In genomic region chr3:54357561-54357960, GRCm38 (mm10) we compare ENCODE assay signal across 9 mouse cellular contexts. TPM values are rescaled to one million over a fixed set of nuclear protein-coding genes. Genes with fewer than 3 reads are reported as not detected.
A peak's percentile ranks its signal among the peaks of the same experiment; 100 is the strongest.
DNase-seq lines count a peak whose midpoint lies in the region; ATAC-seq lines count a peak whose summit lies in the region.
"Had no signal": no experiment of that assay in that cellular context is flagged by ENCODE, and none has a peak within 500 bp of the region (broad histone marks: within the 10 kb centered on the region; RNA-seq: fewer than 3 reads in every experiment).

No protein-coding gene starts in this region.

- no peaks in the 10 kb centered on the region for H3K27me3 ChIP-seq in kidney, embryonic 14.5 days (ENCODE audit: control insufficient read depth, insufficient read depth, low read length)
- H3K27me3 ChIP-seq in hindbrain, embryonic 15.5 days = no peaks in the 10 kb centered on the region
- H3K27me3 ChIP-seq: megakaryocyte, embryonic 14.5 days had no signal

- no peaks in the 10 kb centered on the region for H3K9me3 ChIP-seq in kidney, embryonic 14.5 days (ENCODE audit: control insufficient read depth, low read length)
- H3K9me3 ChIP-seq in hindbrain, embryonic 15.5 days = no peaks in the 10 kb centered on the region
- H3K9me3 ChIP-seq: megakaryocyte, embryonic 14.5 days had no signal

- H3K27ac ChIP-seq in kidney, embryonic 14.5 days (ENCODE audit: low read depth, low read length) = no peak overlapping the region
- no peak overlapping the region for H3K27ac ChIP-seq in hindbrain, embryonic 15.5 days (replicated peaks)

- WGBS in kidney, embryonic 14.5 days = 65% methylated on average over 3 of the region's 3 CpGs
- 65% methylated on average over 3 of the region's 3 CpGs for WGBS in hindbrain, embryonic 15.5 days

- no peak overlapping the region for H3K9ac ChIP-seq in kidney, embryonic 14.5 days (ENCODE audit: low read depth, low read length)
- no peak overlapping the region for H3K9ac ChIP-seq in hindbrain, embryonic 15.5 days

- H3K36me3 ChIP-seq in kidney, embryonic 14.5 days (ENCODE audit: control insufficient read depth, insufficient read depth, low read length) = no peaks in the 10 kb centered on the region
- H3K36me3 ChIP-seq in hindbrain, embryonic 15.5 days = no peaks in the 10 kb centered on the region

- peak; percentile 5 for DNase-seq in kidney, adult 9 months
- DNase-seq in CD4-positive helper T cell, adult 2 months (ENCODE audit: low read depth, low spot score) = peak; percentile 29
- DNase-seq in Muller cell, postnatal 12 days (ENCODE audit: inconsistent ontology term) = peak; percentile 34
- DNase-seq in ovary, adult 18-20 months (ENCODE audit: low spot score) = no peak
- no peak for DNase-seq in testis, postnatal 14 days (ENCODE audit: low spot score)
- no peak for DNase-seq in yolk sac, embryonic 10.5 days (ENCODE audit: low spot score)

- H3K4me2 ChIP-seq in kidney, embryonic 14.5 days (replicated peaks; ENCODE audit: low read depth, low read length) = no peak overlapping the region
- no peak overlapping the region for H3K4me2 ChIP-seq in hindbrain, embryonic 15.5 days

- ATAC-seq in kidney, embryonic 14.5 days (ENCODE audit: low FRiP score, low TSS enrichment) = no peak
- ATAC-seq in hindbrain, embryonic 15.5 days (ENCODE audit: low FRiP score, low read depth) = peak; percentile 48; the same call in 1 of the 2 replicates

- H3K4me3 ChIP-seq in kidney, embryonic 14.5 days (ENCODE audit: low read length) = no peak overlapping the region
- no peak overlapping the region for H3K4me3 ChIP-seq in hindbrain, embryonic 15.5 days
- H3K4me3 ChIP-seq: megakaryocyte, embryonic 14.5 days had no signal

- H3K4me1 ChIP-seq in kidney, embryonic 14.5 days (ENCODE audit: control insufficient read depth, insufficient read depth, low read length) = no peaks in the 10 kb centered on the region
- H3K4me1 ChIP-seq in hindbrain, embryonic 15.5 days (replicated peaks) = 0 out of 2 replicates have a peak, but pooled peaks cover 2% of the 10 kb centered on the region
- H3K4me1 ChIP-seq: megakaryocyte, embryonic 14.5 days had no signal

RNA-seq across cellular contexts. Expression of gene Postn, which starts 3.3 kb away (rescaled TPM):
- 67.1 and 79.6 TPM in 2 replicates for polyA plus RNA-seq in kidney, embryonic 14.5 days (2014; fragmentation: Nextera tagmentation; extraction: Ambion mirVana)
- polyA plus RNA-seq in hindbrain, embryonic 15.5 days (2015; fragmentation: Nextera tagmentation; extraction: Ambion mirVana) = 23.0 and 27.7 TPM in 2 replicates

Comparison
In these comparisons a context has a peak if more than half of its experiments do, and no peak if none do; other contexts are left out.
1. DNase-seq: peak in kidney, adult 9 months (single experiment), CD4-positive helper T cell, adult 2 months (single experiment) and Muller cell, postnatal 12 days (single experiment); none in ovary, adult 18-20 months (single experiment), testis, postnatal 14 days (single experiment) and yolk sac, embryonic 10.5 days (single experiment).